Mouse (Mus musculus) testis, adult 2 months (tissue): Measurements from ENCODE around the gene 4930579F01Rik.

Source experiments
- CTCF ChIP-seq: fragments of 200-500 bp; IDR thresholded peaks from 2 replicates; pipeline ENCODE4 v1.5.1; 2012; ENCODE audit warnings: low read depth, mild to moderate bottlenecking, inconsistent platforms, low read length, moderate library complexity; ENCODE audit not compliant: control insufficient read depth, insufficient read depth, insufficient replicate concordance
- POLR2A ChIP-seq: fragments of 200-500 bp; IDR thresholded peaks from 2 replicates; pipeline ENCODE4 v1.6.1; 2012; ENCODE audit warnings: low read depth, mild to moderate bottlenecking, inconsistent platforms, low read length, moderate library complexity; ENCODE audit not compliant: control insufficient read depth

GRCm38 (mm10) chr3:138114106-138114505 is 79.5 kb downstream of the 4930579F01Rik start:
- TF ChIP-seq CTCF (no peak), POLR2A (no peak)
